Mouse (Mus musculus): Measurements from ENCODE around the gene Olfr316. TPM values are rescaled to one million over a fixed set of nuclear protein-coding genes. Genes with fewer than 3 reads are reported as not detected.
A peak's percentile ranks its signal among the peaks of the same experiment; 100 is the strongest.

Olfr316 gene
- total and polyA plus RNA-seq, 3 experiments: not detected

GRCm38 (mm10) chr11:58790053-58790452 is 37.5 kb downstream of the Olfr316 start:
- Histone ChIP-seq H3K27me3 (replicated peaks) (no peaks in the 10 kb centered on the region), H3K9ac (ENCODE audit: insufficient read depth, low read depth) (0 out of 2 replicates have a peak overlapping the region, but pooled peaks have one; percentile 3), H3K79me2 (replicated peaks; ENCODE audit: control insufficient read depth, extremely low read depth, insufficient read depth, poor library complexity, severe bottlenecking) (no peaks in the 10 kb centered on the region), H3K9me3 (replicated peaks; ENCODE audit: low read length) (no peaks in the 10 kb centered on the region), H3K4me1 (ENCODE audit: control insufficient read depth in 1 of 2, insufficient read depth in 2 of 2) (peaks cover 11 to 31% of the 10 kb centered on the region in 2 experiments), H3K36me3 (replicated peaks in 1 of 2; ENCODE audit: control insufficient read depth in 1 of 2, insufficient read depth in 1 of 2, low read length in 1 of 2) (no peaks in the 10 kb centered on the region), H3K27ac (ENCODE audit: insufficient read depth, low read depth) (0 out of 2 replicates have a peak overlapping the region, but pooled peaks have one; percentile 50), H3K4me3 (replicated peaks in 1 of 3; ENCODE audit: low read depth in 2 of 3, low read length in 2 of 3, poor library complexity in 1 of 3) (no peak overlapping the region), H3K4me2 (ENCODE audit: insufficient read depth, low read depth, poor library complexity, severe bottlenecking) (peak overlapping the region; percentile 87)
- in situ Hi-C loops (cut with MboI; ENCODE audit: low pct_ligation_motif_present, low pct_unique_long_range_greater_than_20kb, low sequenced_read_pairs): no loop called here
- dilution Hi-C loops (cut with MboI; ENCODE audit: extremely low pct_ligation_motif_present, extremely low pct_unique_long_range_greater_than_20kb, low sequenced_read_pairs): no loop called here
- no peak for TF ChIP-seq SIN3A (IDR thresholded peaks at IDR 0.05; ENCODE audit: low read length)
- no peak for TF ChIP-seq BHLHE40 (IDR thresholded peaks at IDR 0.05; ENCODE audit: low read depth, low read length)
- peak; percentile 88; the same call in 1 of the 2 replicates for TF ChIP-seq MEF2A (IDR thresholded peaks at IDR 0.05; ENCODE audit: borderline replicate concordance, low read depth, low read length)
- no peak for TF ChIP-seq CHD2 (IDR thresholded peaks at IDR 0.05; ENCODE audit: low read length)
- no peak for TF ChIP-seq MAZ (IDR thresholded peaks at IDR 0.05; ENCODE audit: low read depth, low read length)
- no peak for TF ChIP-seq UBTF (IDR thresholded peaks at IDR 0.05; ENCODE audit: low read depth, low read length)
- TF ChIP-seq GABPA (IDR thresholded peaks at IDR 0.05; ENCODE audit: insufficient replicate concordance, low read depth, low read length): no peak
- peak; percentile 93 for TF ChIP-seq EP300 (IDR thresholded peaks at IDR 0.05; ENCODE audit: low read length)
- no peak for TF ChIP-seq ZKSCAN1 (IDR thresholded peaks at IDR 0.05; ENCODE audit: borderline replicate concordance, low read depth, low read length)
- TF ChIP-seq TBP (conservative IDR thresholded peaks at IDR 0.05; ENCODE audit: low read depth, low read length): no peak
- no peak for TF ChIP-seq SMC3 (IDR thresholded peaks at IDR 0.05; ENCODE audit: low read depth, low read length)
- no peak for TF ChIP-seq USF2 (conservative IDR thresholded peaks at IDR 0.05; ENCODE audit: low read depth, low read length)
- TF ChIP-seq RCOR1 (conservative IDR thresholded peaks at IDR 0.05; ENCODE audit: low read depth, low read length): no peak
- TF ChIP-seq PAX5 (IDR thresholded peaks at IDR 0.05; ENCODE audit: low read length): no peak
- TF ChIP-seq RAD21 (IDR thresholded peaks at IDR 0.05; ENCODE audit: low read depth, low read length): no peak
- TF ChIP-seq NELFE (IDR thresholded peaks at IDR 0.05; ENCODE audit: low read depth, low read length): no peak
- TF ChIP-seq CTCF (conservative IDR thresholded peaks at IDR 0.05 in 1 of 2, IDR thresholded peaks at IDR 0.05 in 1 of 2; ENCODE audit: low read depth in 2 of 2, low read length in 2 of 2): no peak
- TF ChIP-seq MAX (IDR thresholded peaks at IDR 0.05; ENCODE audit: low read length): no peak
- TF ChIP-seq MYC (IDR thresholded peaks at IDR 0.05; ENCODE audit: low read depth, low read length): no peak
- no peak for TF ChIP-seq ELF1 (IDR thresholded peaks at IDR 0.05; ENCODE audit: low read depth, low read length)
- 0 out of 2 replicates have a peak, but pooled peaks have one; percentile 9 for TF ChIP-seq MXI1 (IDR thresholded peaks at IDR 0.05; ENCODE audit: low read depth, low read length)
- TF ChIP-seq JUND (conservative IDR thresholded peaks at IDR 0.05; ENCODE audit: low read depth, low read length): no peak; the same call in 1 of the 2 replicates
- TF ChIP-seq USF1 (IDR thresholded peaks at IDR 0.05; ENCODE audit: low read depth, low read length): no peak
- TF ChIP-seq CHD1 (IDR thresholded peaks at IDR 0.05; ENCODE audit: low read depth, low read length): no peak
- no peak for TF ChIP-seq KAT2A (IDR thresholded peaks at IDR 0.05; ENCODE audit: insufficient replicate concordance, low read length)
- TF ChIP-seq NRF1 (IDR thresholded peaks at IDR 0.05; ENCODE audit: low read depth, low read length): no peak
- no peak for TF ChIP-seq ZMIZ1 (IDR thresholded peaks at IDR 0.05; ENCODE audit: low read depth, low read length)
- TF ChIP-seq TCF12 (IDR thresholded peaks at IDR 0.05; ENCODE audit: low read depth, low read length): no peak
- no peak for TF ChIP-seq ZC3H11A (IDR thresholded peaks at IDR 0.05; ENCODE audit: low read depth, low read length)
- TF ChIP-seq IRF4 (IDR thresholded peaks at IDR 0.05; ENCODE audit: low read depth, low read length): peak; percentile 95
- peak; percentile 68 for TF ChIP-seq ETS1 (conservative IDR thresholded peaks at IDR 0.05; ENCODE audit: low read depth, low read length)
- TF ChIP-seq JUN (IDR thresholded peaks at IDR 0.05; ENCODE audit: insufficient read depth, low read depth, low read length): peak; percentile 86
- TF ChIP-seq ZNF384 (IDR thresholded peaks at IDR 0.05; ENCODE audit: low read depth, low read length): no peak
- TF ChIP-seq POLR2AphosphoS2 (IDR thresholded peaks at IDR 0.05; ENCODE audit: low read depth, low read length): no peak
- DNase-seq (ENCODE audit: extremely low read depth): peak; percentile 71
